Mouse (Mus musculus) NIH3T3 (cell line): Measurements from ENCODE around the gene Rasgrp1.
A peak's percentile ranks its signal among the peaks of the same experiment; 100 is the strongest.

ENCODE experiments used
- DNase-seq: peaks from one replicate; pipeline ENCODE4 v3.0.0-alpha.2; 2012; ENCODE audit warnings: low read depth

Gene Rasgrp1

GRCm38 (mm10) chr2:117331634-117332033, 11.2 kb downstream of the Rasgrp1 start:
- peak; percentile 8 for DNase-seq

- DNase-seq, result no peak
Measured at GRCm38 (mm10) chr2:117328521-117329285, 14.1 kb downstream of the Rasgrp1 start.

- DNase-seq, result no peak
Measured at GRCm38 (mm10) chr2:117322399-117322798, 20.4 kb downstream of the Rasgrp1 start.

GRCm38 (mm10) chr2:117321231-117321630, 21.6 kb downstream of the Rasgrp1 start:
- no peak for DNase-seq

GRCm38 (mm10) chr2:117318991-117319390, 23.8 kb downstream of the Rasgrp1 start:
- DNase-seq, result no peak

GRCm38 (mm10) chr2:117313586-117314235, 29.1 kb downstream of the Rasgrp1 start:
- DNase-seq, result no peak

- peak; percentile 7 for DNase-seq
Measured at GRCm38 (mm10) chr2:117312441-117312895, 30.3 kb downstream of the Rasgrp1 start.

GRCm38 (mm10) chr2:117312030-117312429, 30.8 kb downstream of the Rasgrp1 start:
- no peak for DNase-seq

- DNase-seq, result no peak
Measured at GRCm38 (mm10) chr2:117311349-117311748, 31.5 kb downstream of the Rasgrp1 start.

- DNase-seq, result no peak
Measured at GRCm38 (mm10) chr2:117309046-117309445, 33.8 kb downstream of the Rasgrp1 start.

- DNase-seq, result no peak
Measured at GRCm38 (mm10) chr2:117307959-117308358, 34.8 kb downstream of the Rasgrp1 start.

- no peak for DNase-seq
Measured at GRCm38 (mm10) chr2:117304941-117305340, 37.9 kb downstream of the Rasgrp1 start.

GRCm38 (mm10) chr2:117303391-117304350, 39.1 kb downstream of the Rasgrp1 start:
- DNase-seq, result no peak

GRCm38 (mm10) chr2:117299596-117300448, 43.0 kb downstream of the Rasgrp1 start:
- DNase-seq, result no peak

GRCm38 (mm10) chr2:117288291-117288690, 54.5 kb downstream of the Rasgrp1 start:
- no peak for DNase-seq

- peak; percentile 65 for DNase-seq
Measured at GRCm38 (mm10) chr2:117263786-117264408, 78.9 kb downstream of the Rasgrp1 start.

GRCm38 (mm10) chr2:117262184-117262583, 80.6 kb downstream of the Rasgrp1 start:
- no peak for DNase-seq

- DNase-seq, result no peak
Measured at GRCm38 (mm10) chr2:117257617-117258016, 85.2 kb downstream of the Rasgrp1 start.

- DNase-seq, result no peak
Measured at GRCm38 (mm10) chr2:117255415-117255814, 87.4 kb downstream of the Rasgrp1 start.

- no peak for DNase-seq
Measured at GRCm38 (mm10) chr2:117250001-117250510, 92.7 kb downstream of the Rasgrp1 start.
